Mouse (Mus musculus) large intestine, adult 2 months (tissue): ENCODE results near the gene Tspo2. TPM values are rescaled to one million over a fixed set of nuclear protein-coding genes. Genes with fewer than 3 reads are reported as not detected.

Experiments
- DNase-seq: peaks from one replicate; pipeline ENCODE4 v3.0.0-alpha.2; 2012; ENCODE audit warnings: low read depth, low spot score
- WGBS: fragments of 180-500 bp; shearing (Covaris S2); methylation state at CpG from one replicate; pipeline ENCODE4 v1.1.7; 2018; 5-methylcytosine and 5-hydroxymethylcytosine counted together
- polyA plus RNA-seq: library from polyadenylated mRNA; depleted of rRNA; stranded (reverse); fragments of >200 nt; gene quantifications from 2 replicates; pipeline ENCODE4 v1.2.3, GENCODE M21; 2012

Gene Tspo2
- polyA plus RNA-seq, 1 experiment = 3.6 TPM

DNA sequence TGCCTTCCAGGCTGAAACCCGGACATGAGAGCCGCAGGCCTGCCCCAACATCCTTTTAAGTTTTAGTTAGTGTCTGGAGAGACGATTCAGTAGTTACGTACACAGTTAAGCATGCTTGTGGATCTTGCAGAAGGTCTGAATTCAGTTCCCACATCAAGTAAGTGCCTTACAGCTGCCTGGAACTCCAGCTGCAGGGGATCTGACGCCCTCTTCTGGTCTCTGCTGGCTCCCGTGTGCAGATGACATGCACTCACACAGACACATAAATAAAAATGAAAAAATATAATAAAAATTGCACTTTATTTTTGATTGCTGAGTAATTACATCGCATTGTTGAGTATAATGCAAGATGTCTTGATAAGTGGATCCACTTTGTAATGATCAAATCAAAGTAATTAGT is 2.2 kb upstream of the Tspo2 start:
- WGBS = 77% methylated on average over 7 of the region's 7 CpGs
- DNase-seq = no peak

DNA sequence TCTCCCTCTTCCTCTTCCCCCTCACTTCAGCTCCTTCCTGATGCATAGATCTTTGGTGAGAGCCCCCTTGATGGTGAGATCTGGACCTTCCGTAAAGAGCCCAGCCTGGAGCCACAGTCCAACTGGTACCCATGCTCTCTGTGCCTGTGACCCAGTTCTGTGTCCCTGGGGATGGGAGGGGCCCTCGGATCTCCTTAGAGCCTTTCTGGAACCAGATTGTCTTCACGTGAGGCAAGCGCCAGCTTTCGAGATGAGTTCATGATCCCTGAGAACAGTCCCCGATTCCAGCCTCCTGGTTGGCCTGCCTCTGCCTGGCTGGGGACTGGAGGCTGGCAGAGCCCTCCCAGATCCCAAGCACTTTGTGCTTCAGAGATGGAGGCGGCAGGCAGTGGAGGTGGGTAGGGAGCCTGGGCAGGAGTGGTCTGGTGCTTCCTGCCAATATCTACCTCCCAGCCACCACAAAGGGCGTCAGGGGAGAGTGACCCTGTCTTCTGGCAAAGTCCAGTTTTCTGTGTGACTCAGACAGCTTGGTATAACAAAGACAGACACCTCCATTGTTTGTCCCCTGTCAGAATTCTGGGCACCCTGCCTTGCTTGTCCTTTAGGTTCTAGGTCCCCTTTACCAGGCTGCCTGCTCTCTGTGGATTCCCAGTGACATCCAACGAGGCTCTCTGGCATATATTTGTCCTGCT is 577 bp upstream of the Tspo2 start:
- no peak for DNase-seq
- 36% methylated on average over 9 of the region's 9 CpGs for WGBS

DNA sequence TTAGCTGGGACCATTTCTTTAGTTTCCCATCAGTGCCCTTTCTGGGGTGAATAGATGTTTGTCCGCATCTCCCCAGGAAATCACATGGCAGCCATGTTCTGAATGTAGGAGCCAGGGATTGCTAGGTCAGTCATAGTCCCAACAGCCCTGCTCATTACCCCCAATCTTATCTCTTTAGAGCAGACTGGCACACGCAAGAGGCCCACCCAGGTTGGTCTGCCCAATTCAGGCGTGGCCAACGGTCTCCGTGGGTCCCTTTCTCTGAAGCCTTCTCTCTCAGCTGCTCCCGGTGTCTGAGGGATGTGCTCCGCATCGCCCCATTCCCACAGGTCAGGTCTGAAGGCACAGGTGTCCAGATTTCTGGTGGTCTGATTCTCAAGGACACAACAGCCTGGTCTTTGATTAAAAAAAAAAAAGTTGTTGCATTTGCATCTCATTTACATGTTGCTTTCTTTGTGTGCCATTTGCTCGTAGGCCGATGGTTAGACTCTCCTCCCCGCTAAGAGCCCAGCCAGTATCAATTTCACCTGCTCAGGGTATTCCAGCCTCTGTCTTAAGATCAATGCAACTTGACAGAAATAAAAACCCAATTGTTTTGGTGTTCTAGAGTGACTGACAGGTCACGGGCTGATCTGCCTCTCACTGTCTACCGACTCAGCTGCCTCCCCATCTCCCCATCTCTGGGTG is 513 bp downstream of the Tspo2 start:
- WGBS = 86% methylated on average over 13 of the region's 13 CpGs
- no peak for DNase-seq

DNA sequence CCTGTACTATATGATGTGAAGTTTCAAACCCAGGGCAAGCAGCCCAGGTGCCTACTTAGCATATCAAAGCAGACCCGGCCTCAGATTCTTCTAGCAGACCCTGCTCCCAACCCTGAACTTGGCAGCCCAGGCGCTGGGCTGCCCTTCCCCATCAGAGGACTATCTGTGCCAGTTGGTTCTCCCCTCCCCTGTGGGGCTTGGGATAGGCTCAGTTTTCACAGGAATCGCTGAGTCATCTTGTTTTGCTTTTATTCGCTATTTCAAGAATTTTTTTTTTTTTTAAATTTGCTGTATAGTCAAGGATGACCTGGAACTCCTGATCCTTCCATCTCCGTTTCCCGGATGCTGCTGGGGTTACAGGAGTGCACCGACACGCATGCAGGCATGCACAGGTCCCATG is 3.6 kb downstream of the Tspo2 start:
- no peak for DNase-seq
- WGBS = 69% methylated on average over 8 of the region's 8 CpGs

DNA sequence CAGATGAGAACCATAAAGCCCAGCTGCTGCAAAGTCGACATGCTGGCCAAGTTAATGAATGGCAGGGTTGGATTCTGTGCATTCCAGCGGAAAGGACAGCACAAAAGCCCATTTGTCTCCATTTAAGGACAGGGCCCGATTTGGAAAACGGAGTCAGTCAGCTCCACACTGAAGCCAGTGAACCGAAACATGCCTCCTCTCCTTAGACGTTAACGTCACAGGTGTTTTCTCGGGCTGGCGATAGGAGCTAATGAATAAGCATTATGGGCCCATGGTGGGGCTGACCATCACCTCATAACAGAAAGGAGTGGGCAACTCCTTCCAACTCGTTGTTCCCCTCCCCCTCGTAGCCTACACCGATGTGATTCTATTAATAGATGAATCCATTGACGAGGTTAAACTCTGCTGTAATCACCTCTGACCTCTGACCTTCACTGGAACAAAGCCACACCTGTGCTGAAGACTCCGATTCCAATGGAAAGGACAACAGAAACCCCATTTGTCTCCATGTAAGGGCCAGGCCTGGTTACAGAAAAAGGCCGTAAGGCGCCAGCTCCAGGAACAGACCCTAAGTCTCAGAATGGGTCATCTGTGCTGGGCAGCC is 7.7 kb downstream of the Tspo2 start:
- WGBS = 84% methylated on average over 16 of the region's 16 CpGs
- DNase-seq = no peak

DNA sequence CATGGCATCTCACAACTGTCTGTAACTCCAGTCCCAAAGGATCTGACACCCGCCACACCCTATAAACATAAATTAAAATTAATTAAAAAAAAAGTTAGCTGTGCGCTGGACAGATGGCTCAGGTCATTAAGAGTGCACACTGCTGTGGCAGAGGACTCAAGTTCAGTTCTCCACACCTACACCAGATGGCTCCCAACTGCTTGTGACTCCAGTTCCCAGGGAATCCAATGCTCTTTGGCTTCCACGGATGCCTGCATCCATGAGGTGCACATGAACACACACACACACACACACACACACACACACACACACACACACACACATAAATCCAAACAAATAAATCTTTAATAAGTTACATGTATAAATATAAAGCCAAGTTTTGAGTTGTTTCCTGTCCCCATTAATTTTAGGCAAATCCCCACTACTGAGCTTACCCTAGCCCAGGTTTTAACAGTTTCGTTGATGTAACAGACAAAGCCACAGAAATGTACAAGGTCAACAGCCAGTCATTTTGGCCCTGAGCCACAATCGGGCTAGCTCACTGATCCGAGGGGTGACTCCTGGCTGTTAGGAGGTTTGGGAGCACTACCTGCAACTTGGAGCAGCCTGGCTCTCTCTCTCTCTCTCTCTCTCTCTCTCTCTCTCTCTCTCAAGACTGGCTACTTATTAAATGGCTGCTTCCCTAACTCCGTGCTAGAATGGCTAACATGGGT is 8.4 kb downstream of the Tspo2 start:
- 61% methylated on average over 7 of the region's 7 CpGs for whole genome bisulfite sequencing
- no peak for DNase-seq

DNA sequence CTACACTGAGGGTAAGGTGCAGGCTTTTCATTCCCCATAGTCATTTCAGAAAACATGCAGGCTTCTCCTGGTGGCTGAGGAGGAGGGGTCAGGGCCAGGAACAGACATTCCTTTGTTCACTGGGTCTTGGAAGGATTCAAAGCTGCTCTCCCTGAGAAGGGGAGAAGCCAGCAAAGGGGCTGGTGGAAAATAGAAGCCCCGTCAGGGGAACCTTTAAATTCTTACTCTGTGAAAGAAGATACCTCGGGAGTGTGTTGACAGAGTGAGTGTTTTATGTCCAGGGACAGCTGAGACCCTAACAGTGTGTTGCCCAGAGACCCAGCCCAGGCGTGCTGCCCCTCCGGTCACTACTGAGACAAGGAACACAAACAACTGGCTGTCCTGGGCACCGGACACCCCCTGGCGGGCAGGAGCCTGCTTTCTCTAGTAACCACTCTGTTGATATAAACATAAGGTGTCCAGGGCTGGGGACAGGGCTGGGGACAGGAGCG is 13.9 kb downstream of the Tspo2 start:
- WGBS = 45% methylated on average over 7 of the region's 7 CpGs
- DNase-seq = no peak

DNA sequence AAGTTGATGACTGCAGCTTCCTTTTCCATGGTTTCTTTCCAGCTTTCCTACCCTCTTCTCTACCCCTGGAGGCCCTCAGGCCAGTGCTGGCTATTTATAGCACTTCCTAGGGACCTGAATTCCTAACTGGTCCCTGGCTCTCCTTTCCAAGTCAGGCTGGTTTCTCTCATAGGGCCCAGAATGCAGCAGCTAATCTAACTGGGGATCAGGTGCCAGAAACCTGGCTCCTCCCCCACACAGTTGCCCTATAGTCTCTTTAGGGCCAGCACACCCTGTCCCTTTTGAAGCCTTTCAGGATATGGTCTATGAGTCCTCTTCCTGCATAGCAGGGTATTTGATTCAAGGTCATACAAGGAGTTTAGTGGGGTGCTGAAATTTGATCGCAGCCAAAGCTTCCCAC is 14.8 kb downstream of the Tspo2 start:
- 32% methylated on average over 1 of the region's 1 CpGs for WGBS
- DNase-seq = no peak

DNA sequence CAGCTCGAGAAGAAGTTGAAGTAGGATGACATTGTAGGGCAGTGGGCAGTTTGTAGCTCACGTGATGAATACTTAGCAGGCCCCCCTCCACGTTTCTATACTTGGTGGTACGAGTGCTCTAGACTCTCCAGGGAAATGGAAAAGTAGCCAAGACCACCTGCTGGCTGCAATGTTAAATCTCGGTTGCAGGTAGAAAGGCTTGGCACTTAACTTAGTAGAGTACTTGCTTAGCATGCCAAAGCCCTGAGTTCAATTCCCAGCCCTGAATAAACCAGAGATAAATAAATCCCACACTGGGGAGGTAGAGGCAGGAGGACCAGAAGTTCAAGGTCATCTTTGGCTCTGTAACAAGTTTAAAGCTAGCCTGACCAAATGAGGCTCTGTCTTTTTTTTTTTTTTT is 16.8 kb downstream of the Tspo2 start:
- DNase-seq = no peak
- 65% methylated on average over 5 of the region's 5 CpGs for WGBS

DNA sequence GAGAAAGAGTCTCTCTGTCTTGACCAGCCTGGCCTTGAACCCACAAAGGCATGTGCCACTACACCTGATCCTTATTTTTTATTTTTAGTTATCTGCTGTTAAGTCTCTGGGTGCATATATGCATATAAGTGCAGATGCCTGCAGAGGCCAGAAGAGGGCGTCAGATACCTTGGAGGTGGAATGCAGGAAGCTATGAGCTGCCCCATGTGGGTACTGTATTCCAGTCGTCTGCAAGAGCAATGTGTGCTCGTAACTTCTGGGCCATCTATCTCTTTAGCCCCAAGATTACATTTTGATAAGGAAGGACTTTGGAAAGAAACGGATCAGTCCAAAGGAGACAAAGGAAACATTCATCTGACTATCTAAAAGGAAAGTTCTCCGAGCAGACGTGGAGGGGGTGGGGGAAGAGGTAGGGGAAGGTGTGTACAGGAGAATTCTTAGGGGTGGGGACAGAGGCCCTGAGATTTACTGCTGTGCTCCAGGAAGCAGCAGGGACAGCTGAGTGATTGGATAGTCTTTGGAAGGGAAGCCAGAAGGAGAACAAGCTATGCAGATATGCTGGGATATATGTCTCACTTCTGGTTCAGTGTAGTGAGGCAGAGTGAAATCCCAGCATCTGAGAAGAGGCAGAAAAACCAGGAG is 17.5 kb downstream of the Tspo2 start:
- no peak for DNase-seq
- WGBS = 25% methylated on average over 6 of the region's 6 CpGs

DNA sequence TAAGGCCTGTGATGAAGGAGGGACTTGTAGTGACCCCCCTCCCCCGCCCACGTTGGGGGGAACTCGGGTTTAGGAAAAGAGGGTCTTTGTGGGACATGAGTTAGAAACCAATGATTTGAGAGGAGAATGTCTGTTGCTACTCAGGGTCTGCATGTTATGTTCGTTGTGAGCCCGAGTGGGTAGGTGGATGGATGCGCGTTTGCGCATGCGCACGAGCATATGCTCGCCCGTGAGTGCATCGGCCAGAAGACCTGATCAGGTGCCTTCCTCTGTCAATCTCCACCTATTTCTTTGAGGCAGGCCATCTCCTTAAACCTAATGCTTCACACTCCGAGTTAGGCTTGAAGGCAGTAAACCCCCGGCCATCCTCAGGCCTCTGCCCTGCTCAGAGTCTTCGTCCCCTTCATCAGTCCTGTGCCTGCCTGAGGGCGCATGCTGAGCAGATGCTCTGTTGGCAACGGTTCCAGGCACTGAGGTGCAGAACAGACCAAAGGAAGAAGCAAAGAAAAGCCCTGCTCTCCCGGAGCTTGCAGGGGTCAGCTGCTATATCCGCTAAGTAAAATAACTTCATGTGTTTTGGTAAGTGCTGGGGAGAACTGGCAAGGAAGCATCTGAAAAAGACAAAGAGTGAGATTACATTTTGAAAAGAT is 18.2 kb downstream of the Tspo2 start:
- WGBS = 67% methylated on average over 20 of the region's 20 CpGs
- DNase-seq = no peak

DNA sequence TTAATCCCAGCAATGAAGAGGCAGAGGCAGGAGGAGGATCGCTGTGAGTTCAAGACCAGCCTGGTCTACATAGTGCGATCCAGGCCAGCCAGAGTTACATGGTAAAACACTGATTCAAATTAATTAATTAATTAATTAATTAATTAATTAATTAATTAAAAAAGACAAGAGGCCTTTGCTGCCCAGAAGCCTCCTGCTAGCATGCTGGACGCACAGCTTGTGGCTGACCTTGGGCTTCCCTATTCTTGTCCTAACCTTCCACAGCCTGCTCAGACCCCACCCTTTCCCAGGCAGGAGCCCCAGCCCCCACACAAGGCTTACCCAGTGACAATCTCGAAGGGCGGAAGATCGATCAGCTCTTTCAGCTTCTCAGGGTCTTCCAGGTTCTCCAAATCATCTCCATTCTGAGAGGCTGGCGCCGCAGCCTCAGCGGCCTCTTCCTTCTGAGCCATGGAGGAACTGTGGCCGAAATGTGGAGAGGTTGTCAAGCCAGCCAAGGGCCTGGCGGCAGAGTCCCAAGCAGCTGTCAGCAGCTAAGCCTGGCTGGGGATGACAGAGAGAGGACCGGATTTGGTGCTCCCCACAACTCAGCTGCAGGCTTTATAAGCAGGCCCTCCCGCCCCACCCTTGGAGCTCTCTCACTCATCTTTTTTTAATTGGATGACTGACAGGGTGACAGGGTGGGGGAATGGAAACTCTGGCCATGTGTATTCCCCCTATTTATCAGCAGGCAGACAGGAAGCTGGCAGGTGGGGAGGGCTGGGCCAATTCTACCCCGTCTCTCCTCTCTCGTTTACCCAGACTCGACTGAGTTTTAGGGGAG is 19.0 kb downstream of the Tspo2 start, which contains the start of gene Apobec2:
Gene Apobec2 (minus strand): TSS at position 773 of the 823 bp plus-strand sequence.
- no peak for DNase-seq
- 51% methylated on average over 16 of the region's 16 CpGs for WGBS

DNA sequence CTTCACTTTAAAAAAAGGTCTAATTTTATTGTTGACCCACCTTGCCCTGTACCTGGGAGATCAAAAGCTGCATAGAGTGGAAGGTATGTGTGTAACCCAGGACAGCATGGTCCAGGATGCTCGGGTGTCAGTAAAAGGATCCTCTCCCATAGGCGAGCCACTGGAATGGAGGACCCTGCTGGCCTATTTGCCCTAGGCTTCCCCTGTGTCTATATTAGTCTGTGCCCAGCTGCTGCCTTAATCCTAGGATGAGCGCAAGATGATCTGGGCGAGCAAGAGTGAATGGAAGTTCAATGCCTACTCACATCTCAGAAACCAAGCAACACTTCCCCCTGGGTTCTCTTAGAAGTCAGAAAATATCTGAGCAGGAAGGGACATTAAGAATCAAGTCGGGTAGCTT is 20.3 kb downstream of the Tspo2 start:
- DNase-seq = no peak
- WGBS = 78% methylated on average over 5 of the region's 5 CpGs

DNA sequence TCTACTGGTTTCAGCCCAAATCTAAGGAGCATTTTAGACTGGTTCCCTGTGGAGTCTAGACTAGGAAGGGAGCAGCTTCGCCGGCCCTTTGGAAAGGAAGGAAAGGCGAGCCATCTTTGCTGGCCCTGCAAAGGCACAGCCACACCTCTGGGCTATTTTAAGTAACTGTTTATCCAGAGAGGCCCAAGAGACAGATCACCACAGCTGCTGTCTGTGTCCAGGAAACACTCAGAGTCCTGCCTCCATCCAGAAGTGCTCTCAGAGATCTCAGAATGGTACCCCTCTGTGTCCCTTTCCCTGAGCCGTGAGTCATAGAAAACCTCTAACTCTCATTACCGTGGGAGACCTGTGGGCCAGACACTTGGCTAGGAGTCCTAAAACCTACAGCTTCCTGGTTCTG is 20.9 kb downstream of the Tspo2 start:
- WGBS = 13% methylated on average over 5 of the region's 5 CpGs
- no peak for DNase-seq

DNA sequence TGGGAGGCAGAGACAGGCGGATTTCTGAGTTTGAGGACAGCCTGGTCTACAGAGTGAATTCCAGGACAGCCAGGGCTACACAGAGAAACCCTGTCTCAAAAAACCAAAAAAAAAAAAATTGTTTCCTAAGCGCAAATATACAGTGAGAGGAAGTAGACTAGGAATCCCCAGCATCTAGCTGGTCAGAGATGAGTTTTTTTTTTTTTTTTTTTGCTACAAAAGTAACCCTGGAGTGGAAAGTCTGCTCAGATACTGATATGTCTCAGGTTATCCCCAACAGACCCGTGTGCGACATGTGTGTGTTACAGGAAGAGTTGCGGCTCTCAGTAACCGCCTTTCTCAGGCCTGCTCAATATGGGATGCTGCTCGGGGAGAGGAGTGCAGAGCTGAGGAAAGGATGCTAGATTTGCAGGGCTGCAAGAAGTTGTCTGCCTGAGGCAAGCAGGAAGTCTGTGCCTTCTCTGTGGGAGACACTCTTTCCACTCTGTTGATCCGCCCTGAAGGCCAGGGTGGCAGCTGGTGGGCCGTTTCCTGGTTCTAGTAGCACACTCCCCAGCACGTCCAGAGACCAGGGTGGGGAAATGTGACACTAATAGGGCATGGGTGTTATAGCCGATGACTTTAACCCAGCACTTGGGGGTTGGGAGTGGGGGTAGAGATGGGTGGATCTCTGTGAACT is 23.3 kb downstream of the Tspo2 start:
- WGBS = 67% methylated on average over 11 of the region's 11 CpGs
- DNase-seq = no peak

DNA sequence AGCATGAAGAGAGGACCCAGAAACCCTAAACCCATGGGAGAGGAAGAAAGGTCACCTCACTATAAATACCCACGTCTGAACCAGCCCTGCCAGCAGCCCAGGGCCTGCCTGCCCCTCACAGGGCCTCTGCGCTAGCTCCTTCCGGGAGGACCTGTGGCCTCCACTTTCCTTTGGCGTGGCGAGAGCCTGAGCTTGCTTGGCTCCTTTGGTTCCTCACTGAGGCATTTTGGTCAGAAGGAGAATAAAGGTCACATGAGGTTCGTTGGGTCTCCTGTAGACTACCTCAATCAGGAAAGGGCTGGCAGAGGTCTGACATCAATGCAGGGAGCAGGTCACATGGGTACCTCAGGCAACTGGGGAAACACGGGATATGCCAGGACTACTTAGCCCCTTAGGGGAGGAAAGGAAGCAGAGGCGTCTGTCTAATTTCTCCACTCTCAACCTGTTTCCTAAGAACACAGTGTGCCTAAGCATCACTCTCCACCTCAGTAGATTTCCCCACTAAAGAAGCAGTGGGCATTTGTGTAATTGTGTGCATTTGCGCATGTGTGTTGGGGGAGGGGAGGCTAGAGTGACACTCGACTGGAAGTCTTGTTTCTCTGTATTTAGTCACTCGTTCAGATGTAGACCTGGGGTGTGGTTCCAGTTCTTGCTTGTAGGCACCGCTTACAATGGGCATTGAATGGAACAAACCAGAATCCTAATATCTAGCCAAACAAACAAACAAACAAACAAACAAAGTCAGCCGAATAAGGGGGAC is 24.2 kb downstream of the Tspo2 start:
- WGBS = 60% methylated on average over 13 of the region's 13 CpGs
- no peak for DNase-seq
